Mouse (Mus musculus) C2C12 (cell line): ENCODE data around the gene Islr. TPM values are rescaled to one million over a fixed set of nuclear protein-coding genes. Genes with fewer than 3 reads are reported as not detected.

Experiments used
- H3K27me3 ChIP-seq: one replicate; pipeline ENCODE4 v1.6.1; 2011; ENCODE audit not compliant: control insufficient read depth, insufficient read depth, insufficient read length
- H3K36me3 ChIP-seq: one replicate; pipeline ENCODE4 v1.6.1; 2011; ENCODE audit not compliant: control insufficient read depth, insufficient read depth
- H3K4me3 ChIP-seq: one replicate; pipeline ENCODE4 v1.5.1; 2011; ENCODE audit warnings: mild to moderate bottlenecking, control low read depth; ENCODE audit not compliant: poor library complexity, insufficient read depth, severe bottlenecking
- H3K79me2 ChIP-seq: one replicate; pipeline ENCODE4 v1.6.1; 2011; ENCODE audit not compliant: control insufficient read depth, insufficient read depth
- H3K79me3 ChIP-seq: one replicate; pipeline ENCODE4 v1.6.1; 2011; ENCODE audit warnings: low read depth, control low read depth
- H3ac ChIP-seq: one replicate; pipeline ENCODE3; 2011; ENCODE audit warnings: low read depth; ENCODE audit not compliant: control insufficient read depth, insufficient read length
- CEBPB ChIP-seq: IDR thresholded peaks from one replicate; pipeline ENCODE4 v1.6.1; 2011; ENCODE audit warnings: low read depth, mild to moderate bottlenecking, control low read depth, moderate library complexity
- CTCF ChIP-seq: IDR thresholded peaks from one replicate; pipeline ENCODE4 v1.5.1; 2011; ENCODE audit not compliant: control insufficient read depth, insufficient read depth, insufficient read length
- FOSL1 ChIP-seq: IDR thresholded peaks from one replicate; pipeline ENCODE4 v1.8.0; 2011; ENCODE audit warnings: mild to moderate bottlenecking, low read length; ENCODE audit not compliant: poor library complexity, insufficient read depth, severe bottlenecking
- MAX ChIP-seq: IDR thresholded peaks from one replicate; pipeline ENCODE4 v1.6.1; 2011; ENCODE audit warnings: mild to moderate bottlenecking, control low read depth
- MYOD1 ChIP-seq: IDR thresholded peaks from one replicate; pipeline ENCODE4 v1.6.1; 2011; ENCODE audit warnings: low read depth; ENCODE audit not compliant: control insufficient read depth, insufficient read length
- MYOG ChIP-seq: IDR thresholded peaks from one replicate; pipeline ENCODE4 v1.6.1; 2011; ENCODE audit not compliant: control insufficient read depth, insufficient read length; ENCODE audit errors: extremely low read depth
- USF1 ChIP-seq: IDR thresholded peaks from one replicate; pipeline ENCODE4 v1.6.1; 2011; ENCODE audit warnings: low read depth, mild to moderate bottlenecking, control low read depth, moderate library complexity
- polyA plus RNA-seq: library from polyadenylated mRNA; unstranded; fragments of >200 nt; fragmentation: generic; extraction: Trizol; gene quantifications from one replicate; pipeline ENCODE4 v1.2.1, GENCODE M21; 2012; ENCODE audit warnings: missing spikeins

Gene Islr
- polyA plus RNA-seq, 1 experiment = 10.3 TPM

- TF ChIP-seq USF1 (no peak), CTCF (no peak), FOSL1 (no peak), MYOG (no peak), MYOD1 (no peak), MAX (no peak), CEBPB (no peak)
- Histone ChIP-seq H3ac (no peak overlapping the region), H3K79me2 (no peaks in the 10 kb centered on the region), H3K79me3 (no peaks in the 10 kb centered on the region), H3K27me3 (peaks cover 25% of the 10 kb centered on the region), H3K4me3 (no peak overlapping the region), H3K36me3 (no peaks in the 10 kb centered on the region)
Measured at GRCm38 (mm10) chr9:58198801-58199371, 5.2 kb downstream of the Islr start.

GRCm38 (mm10) chr9:58197781-58198701 is 6.1 kb downstream of the Islr start:
- Histone ChIP-seq H3K4me3 (no peak overlapping the region), H3K79me3 (no peaks in the 10 kb centered on the region), H3ac (no peak overlapping the region), H3K27me3 (peaks cover 25% of the 10 kb centered on the region), H3K36me3 (no peaks in the 10 kb centered on the region), H3K79me2 (no peaks in the 10 kb centered on the region)
- TF ChIP-seq CTCF (peak; percentile 73), USF1 (no peak), FOSL1 (no peak)

- Histone ChIP-seq H3K79me2 (no peaks in the 10 kb centered on the region), H3K27me3 (peaks cover 25% of the 10 kb centered on the region)
- TF ChIP-seq FOSL1 = no peak
- TF ChIP-seq MYOG = no peak
- TF ChIP-seq USF1 = no peak
- TF ChIP-seq CEBPB = no peak
- TF ChIP-seq MYOD1 = no peak
- no peak for TF ChIP-seq MAX
- no peak for TF ChIP-seq CTCF
Measured at GRCm38 (mm10) chr9:58196610-58197567, 7.2 kb downstream of the Islr start.

GRCm38 (mm10) chr9:58196141-58196540 is 8.0 kb downstream of the Islr start:
- H3K79me3 ChIP-seq = no peaks in the 10 kb centered on the region
- no peaks in the 10 kb centered on the region for H3K79me2 ChIP-seq
- H3K4me3 ChIP-seq = no peak overlapping the region
- H3K27me3 ChIP-seq = peaks cover 21% of the 10 kb centered on the region
- no peak overlapping the region for H3ac ChIP-seq
- H3K36me3 ChIP-seq = no peaks in the 10 kb centered on the region
- TF ChIP-seq CTCF = no peak
- TF ChIP-seq USF1 = no peak
- TF ChIP-seq CEBPB = no peak
- TF ChIP-seq MYOG = no peak
- no peak for TF ChIP-seq MYOD1
- TF ChIP-seq FOSL1 = no peak
- no peak for TF ChIP-seq MAX

More at GRCm38 (mm10) chr9:58196610-58197567, 7.2 kb downstream of the Islr start:
- no peak overlapping the region for H3ac ChIP-seq
- no peak overlapping the region for H3K4me3 ChIP-seq
- no peaks in the 10 kb centered on the region for H3K79me3 ChIP-seq
- H3K36me3 ChIP-seq = no peaks in the 10 kb centered on the region

- H3K79me3 ChIP-seq = no peaks in the 10 kb centered on the region
- H3K79me2 ChIP-seq = no peaks in the 10 kb centered on the region
- peaks cover 21% of the 10 kb centered on the region for H3K27me3 ChIP-seq
- H3ac ChIP-seq = no peak overlapping the region
- TF ChIP-seq CEBPB (no peak), MAX (no peak), MYOD1 (no peak)
- H3K4me3 ChIP-seq = no peak overlapping the region
- H3K36me3 ChIP-seq = no peaks in the 10 kb centered on the region
Measured at GRCm38 (mm10) chr9:58195671-58196070, 8.4 kb downstream of the Islr start.
